Mouse (Mus musculus): Measurements from ENCODE around the gene Ksr2. TPM values are rescaled to one million over a fixed set of nuclear protein-coding genes. Genes with fewer than 3 reads are reported as not detected.

The Ksr2 gene
- polyA plus RNA-seq, 1 experiment from 2014 or later = 1.4 TPM

DNA sequence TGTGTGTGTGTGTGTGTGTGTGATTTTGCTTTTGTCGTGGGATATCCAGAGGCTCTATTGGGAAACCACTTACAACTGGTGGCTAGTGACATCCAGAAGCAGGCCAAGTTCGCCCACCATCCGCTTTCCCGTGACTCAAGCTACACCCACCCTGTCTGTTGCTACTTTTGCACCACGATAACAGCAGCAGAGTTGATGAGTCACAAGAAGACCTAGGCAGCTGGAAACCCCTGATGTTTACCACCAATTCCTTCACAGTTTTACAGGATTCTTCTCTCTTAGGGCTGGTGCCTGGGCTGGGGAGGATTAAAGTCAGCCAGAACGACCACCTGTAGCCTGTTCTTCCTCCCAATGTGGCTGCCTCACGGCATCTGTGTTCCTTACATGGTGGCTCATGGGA is 277.5 kb downstream of the Ksr2 start:
- no peaks in the 10 kb centered on the region for H3K27me3 ChIP-seq (ENCODE audit: control insufficient read depth, insufficient read depth, low read length)
- 71% methylated on average over 7 of the region's 7 CpGs for WGBS
- no peaks in the 10 kb centered on the region for H3K36me3 ChIP-seq (ENCODE audit: control insufficient read depth, insufficient read depth, low read length)
- H3K4me2 ChIP-seq (ENCODE audit: low read depth) = no peak overlapping the region
- DNase-seq (ENCODE audit: low spot score) (no peak), ATAC-seq (ENCODE audit: insufficient read depth, low FRiP score, low TSS enrichment) (no peak)
- no peaks in the 10 kb centered on the region for H3K4me1 ChIP-seq (ENCODE audit: control insufficient read depth, insufficient read depth, low read length)
- H3K4me3 ChIP-seq (ENCODE audit: low read depth, low read length) = no peak overlapping the region
- H3K9ac ChIP-seq (ENCODE audit: low read length) = no peak overlapping the region
- no peak overlapping the region for H3K27ac ChIP-seq (ENCODE audit: low read depth, low read length)
- no peaks in the 10 kb centered on the region for H3K9me3 ChIP-seq (ENCODE audit: control insufficient read depth, low read length)

GRCm38 (mm10) chr5:117693557-117693956 is 279.8 kb downstream of the Ksr2 start:
- no peak overlapping the region for H3K4me2 ChIP-seq (ENCODE audit: low read depth)
- DNase-seq (ENCODE audit: low spot score) (no peak), ATAC-seq (ENCODE audit: insufficient read depth, low FRiP score, low TSS enrichment) (no peak)
- 73% methylated on average over 3 of the region's 3 CpGs for WGBS
- no peaks in the 10 kb centered on the region for H3K9me3 ChIP-seq (ENCODE audit: control insufficient read depth, low read length)
- H3K4me1 ChIP-seq (ENCODE audit: control insufficient read depth, insufficient read depth, low read length) = no peaks in the 10 kb centered on the region
- no peaks in the 10 kb centered on the region for H3K27me3 ChIP-seq (ENCODE audit: control insufficient read depth, insufficient read depth, low read length)
- H3K36me3 ChIP-seq (ENCODE audit: control insufficient read depth, insufficient read depth, low read length) = no peaks in the 10 kb centered on the region
- no peak overlapping the region for H3K27ac ChIP-seq (ENCODE audit: low read depth, low read length)
- H3K4me3 ChIP-seq (ENCODE audit: low read depth, low read length) = no peak overlapping the region
- H3K9ac ChIP-seq (ENCODE audit: low read length) = no peak overlapping the region

- Histone ChIP-seq H3K9ac (ENCODE audit: low read length) (no peak overlapping the region), H3K9me3 (ENCODE audit: control insufficient read depth, low read length) (no peaks in the 10 kb centered on the region), H3K27me3 (ENCODE audit: control insufficient read depth, insufficient read depth, low read length) (no peaks in the 10 kb centered on the region), H3K27ac (ENCODE audit: low read depth, low read length) (no peak overlapping the region), H3K4me3 (ENCODE audit: low read depth, low read length) (no peak overlapping the region), H3K4me1 (ENCODE audit: control insufficient read depth, insufficient read depth, low read length) (no peaks in the 10 kb centered on the region), H3K4me2 (ENCODE audit: low read depth) (no peak overlapping the region), H3K36me3 (ENCODE audit: control insufficient read depth, insufficient read depth, low read length) (no peaks in the 10 kb centered on the region)
- 56% methylated on average over 11 of the region's 11 CpGs for WGBS
- ATAC-seq (ENCODE audit: insufficient read depth, low FRiP score, low TSS enrichment) = no peak
- no peak for DNase-seq (ENCODE audit: low spot score)
These were observed 280.8 kb downstream of the Ksr2 start for GRCm38 (mm10) chr5:117694632-117695031.

DNA sequence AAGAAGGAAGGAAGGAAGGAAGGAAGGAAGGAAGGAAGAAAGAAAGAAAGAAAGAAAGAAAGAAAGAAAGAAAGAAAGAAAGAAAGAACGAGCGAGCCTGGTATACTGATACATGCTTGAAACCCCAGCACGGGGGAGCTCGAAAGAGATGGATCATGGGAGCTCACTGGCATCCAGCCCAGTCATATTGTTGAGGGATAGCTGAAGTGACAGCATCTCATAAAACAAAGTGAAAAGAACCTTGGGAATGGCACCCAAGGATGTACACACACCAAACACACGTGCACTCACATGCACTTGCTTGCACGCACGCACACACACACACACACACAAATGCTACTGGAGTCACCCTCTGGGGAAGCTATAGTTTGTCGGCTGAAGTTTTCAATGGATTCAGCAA is 282.6 kb downstream of the Ksr2 start:
- no peak for ATAC-seq (ENCODE audit: insufficient read depth, low FRiP score, low TSS enrichment)
- H3K9me3 ChIP-seq (ENCODE audit: control insufficient read depth, low read length) = no peaks in the 10 kb centered on the region
- H3K4me1 ChIP-seq (ENCODE audit: control insufficient read depth, insufficient read depth, low read length) = no peaks in the 10 kb centered on the region
- WGBS = 90% methylated on average over 8 of the region's 8 CpGs
- H3K36me3 ChIP-seq (ENCODE audit: control insufficient read depth, insufficient read depth, low read length) = no peaks in the 10 kb centered on the region
- H3K27ac ChIP-seq (ENCODE audit: low read depth, low read length) = no peak overlapping the region
- H3K4me2 ChIP-seq (ENCODE audit: low read depth) = no peak overlapping the region
- DNase-seq (ENCODE audit: low spot score) = no peak
- H3K4me3 ChIP-seq (ENCODE audit: low read depth, low read length) = no peak overlapping the region
- no peaks in the 10 kb centered on the region for H3K27me3 ChIP-seq (ENCODE audit: control insufficient read depth, insufficient read depth, low read length)
- no peak overlapping the region for H3K9ac ChIP-seq (ENCODE audit: low read length)

DNA sequence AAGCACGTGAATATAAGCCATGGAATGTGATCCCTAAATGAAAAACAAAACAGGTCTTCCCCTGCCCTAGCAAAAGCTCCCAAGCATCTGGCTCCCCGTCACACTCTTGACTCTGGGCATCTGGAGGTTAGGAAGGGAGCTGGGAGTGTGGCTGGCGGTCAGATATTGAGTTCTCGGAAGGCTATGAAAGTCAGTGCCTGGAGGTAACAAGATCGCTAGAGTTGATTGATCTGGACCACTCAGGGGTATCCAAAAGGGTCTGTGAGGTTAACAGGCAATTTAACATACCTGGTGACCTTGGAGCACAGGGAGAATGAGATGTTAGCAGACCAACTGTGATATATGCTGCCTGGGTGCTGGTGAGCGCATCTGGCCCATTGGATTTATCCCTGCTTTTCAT is 283.8 kb downstream of the Ksr2 start:
- H3K4me3 ChIP-seq (ENCODE audit: low read depth, low read length) = no peak overlapping the region

GRCm38 (mm10) chr5:117704371-117704770 is 290.6 kb downstream of the Ksr2 start:
- DNase-seq (ENCODE audit: low spot score) = no peak

More for the DNA sequence above, 283.8 kb downstream of the Ksr2 start:
- Histone ChIP-seq H3K4me2 (ENCODE audit: low read depth) (no peak overlapping the region), H3K9me3 (ENCODE audit: control insufficient read depth, low read length) (no peaks in the 10 kb centered on the region), H3K4me1 (ENCODE audit: control insufficient read depth, insufficient read depth, low read length) (no peaks in the 10 kb centered on the region), H3K27ac (ENCODE audit: low read depth, low read length) (no peak overlapping the region), H3K36me3 (ENCODE audit: control insufficient read depth, insufficient read depth, low read length) (no peaks in the 10 kb centered on the region), H3K9ac (ENCODE audit: low read length) (no peak overlapping the region), H3K27me3 (ENCODE audit: control insufficient read depth, insufficient read depth, low read length) (no peaks in the 10 kb centered on the region)
- DNase-seq (ENCODE audit: low spot score) = no peak
- no peak for ATAC-seq (ENCODE audit: insufficient read depth, low FRiP score, low TSS enrichment)
- 73% methylated on average over 6 of the region's 6 CpGs for WGBS

DNA sequence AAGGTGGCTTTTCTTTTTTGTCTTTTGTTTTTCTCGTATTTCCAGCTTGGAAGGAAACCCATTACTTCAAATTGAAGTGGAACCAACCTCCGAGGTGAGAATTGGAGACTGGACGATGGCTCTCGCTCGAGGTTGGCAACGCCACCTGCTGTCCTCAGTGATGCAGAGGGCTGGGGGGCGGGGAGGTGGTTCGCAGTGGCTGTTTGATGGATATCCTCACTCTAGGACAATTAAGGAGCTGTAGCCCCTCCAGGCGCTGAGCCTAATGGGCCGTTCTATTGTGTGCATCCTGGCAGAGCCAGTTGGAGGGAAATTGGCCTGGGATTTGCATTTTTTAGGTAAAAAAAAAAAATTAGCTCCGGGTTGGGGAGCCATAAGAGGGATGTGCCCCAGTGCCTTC is 292.8 kb downstream of the Ksr2 start:
- no peak overlapping the region for H3K4me3 ChIP-seq (ENCODE audit: low read depth, low read length)
- DNase-seq (ENCODE audit: low spot score) = peak; percentile 71
- H3K9ac ChIP-seq (ENCODE audit: low read length) = no peak overlapping the region
- H3K27ac ChIP-seq (ENCODE audit: low read depth, low read length) = no peak overlapping the region
- 5% methylated on average over 11 of the region's 11 CpGs for WGBS
- H3K36me3 ChIP-seq (ENCODE audit: control insufficient read depth, insufficient read depth, low read length) = no peaks in the 10 kb centered on the region
- H3K27me3 ChIP-seq (ENCODE audit: control insufficient read depth, insufficient read depth, low read length) = no peaks in the 10 kb centered on the region
- no peak for ATAC-seq (ENCODE audit: insufficient read depth, low FRiP score, low TSS enrichment)
- H3K4me1 ChIP-seq (ENCODE audit: control insufficient read depth, insufficient read depth, low read length) = no peaks in the 10 kb centered on the region; the same call in 1 of the 2 replicates
- no peak overlapping the region for H3K4me2 ChIP-seq (ENCODE audit: low read depth)
- no peaks in the 10 kb centered on the region for H3K9me3 ChIP-seq (ENCODE audit: control insufficient read depth, low read length)

More at GRCm38 (mm10) chr5:117704371-117704770, 290.6 kb downstream of the Ksr2 start:
- ATAC-seq (ENCODE audit: insufficient read depth, low FRiP score, low TSS enrichment) = no peak
- Histone ChIP-seq H3K4me3 (ENCODE audit: low read depth, low read length) (no peak overlapping the region), H3K4me2 (ENCODE audit: low read depth) (no peak overlapping the region), H3K36me3 (ENCODE audit: control insufficient read depth, insufficient read depth, low read length) (no peaks in the 10 kb centered on the region), H3K4me1 (ENCODE audit: control insufficient read depth, insufficient read depth, low read length) (no peaks in the 10 kb centered on the region; the same call in 1 of the 2 replicates), H3K27me3 (ENCODE audit: control insufficient read depth, insufficient read depth, low read length) (no peaks in the 10 kb centered on the region), H3K9ac (ENCODE audit: low read length) (no peak overlapping the region), H3K9me3 (ENCODE audit: control insufficient read depth, low read length) (no peaks in the 10 kb centered on the region), H3K27ac (ENCODE audit: low read depth, low read length) (no peak overlapping the region)
- WGBS = 81% methylated on average over 9 of the region's 9 CpGs

DNA sequence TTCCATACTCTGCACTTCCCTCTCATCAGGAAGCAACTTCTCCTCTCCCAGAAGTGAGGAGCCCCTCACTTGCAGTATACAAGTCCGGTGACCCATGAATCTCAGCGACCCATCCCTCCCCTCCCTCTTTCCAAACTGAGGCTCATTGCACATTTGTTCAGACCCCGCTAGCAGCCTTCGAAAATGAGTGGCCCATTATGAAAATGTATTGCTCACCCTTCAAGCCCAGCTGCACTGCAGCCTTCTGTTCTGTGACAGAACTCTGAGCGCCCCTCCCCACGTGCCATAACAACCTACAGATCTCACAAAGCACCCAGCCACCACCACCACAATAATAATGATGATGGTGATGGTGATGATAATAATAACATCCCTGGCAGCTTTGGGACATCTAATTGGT is 295.5 kb downstream of the Ksr2 start:
- H3K27ac ChIP-seq (ENCODE audit: low read depth, low read length) = no peak overlapping the region
- peak; percentile 31 for DNase-seq (ENCODE audit: low spot score)

GRCm38 (mm10) chr5:117711636-117712035 is 297.8 kb downstream of the Ksr2 start:
- no peak for ATAC-seq (ENCODE audit: insufficient read depth, low FRiP score, low TSS enrichment)
- H3K4me1 ChIP-seq (ENCODE audit: control insufficient read depth, insufficient read depth, low read length) = no peaks in the 10 kb centered on the region; the same call in 1 of the 2 replicates

More for the DNA sequence above, 295.5 kb downstream of the Ksr2 start:
- H3K36me3 ChIP-seq (ENCODE audit: control insufficient read depth, insufficient read depth, low read length) = no peaks in the 10 kb centered on the region
- ATAC-seq (ENCODE audit: insufficient read depth, low FRiP score, low TSS enrichment) = no peak
- 64% methylated on average over 6 of the region's 6 CpGs for WGBS
- H3K4me1 ChIP-seq (ENCODE audit: control insufficient read depth, insufficient read depth, low read length) = no peaks in the 10 kb centered on the region; the same call in 1 of the 2 replicates
- no peaks in the 10 kb centered on the region for H3K9me3 ChIP-seq (ENCODE audit: control insufficient read depth, low read length)
- no peak overlapping the region for H3K9ac ChIP-seq (ENCODE audit: low read length)
- no peak overlapping the region for H3K4me3 ChIP-seq (ENCODE audit: low read depth, low read length)
- no peaks in the 10 kb centered on the region for H3K27me3 ChIP-seq (ENCODE audit: control insufficient read depth, insufficient read depth, low read length)
- no peak overlapping the region for H3K4me2 ChIP-seq (ENCODE audit: low read depth)

More at GRCm38 (mm10) chr5:117711636-117712035, 297.8 kb downstream of the Ksr2 start:
- Histone ChIP-seq H3K27me3 (ENCODE audit: control insufficient read depth, insufficient read depth, low read length) (no peaks in the 10 kb centered on the region), H3K9ac (ENCODE audit: low read length) (no peak overlapping the region), H3K27ac (ENCODE audit: low read depth, low read length) (no peak overlapping the region), H3K4me2 (ENCODE audit: low read depth) (no peak overlapping the region), H3K4me3 (ENCODE audit: low read depth, low read length) (no peak overlapping the region), H3K9me3 (ENCODE audit: control insufficient read depth, low read length) (no peaks in the 10 kb centered on the region), H3K36me3 (ENCODE audit: control insufficient read depth, insufficient read depth, low read length) (no peaks in the 10 kb centered on the region)
- no peak for DNase-seq (ENCODE audit: low spot score)
- 85% methylated on average over 10 of the region's 10 CpGs for WGBS
